Mouse (Mus musculus): ENCODE results near the gene Dennd1a.

- TF ChIP-seq POLR2A (IDR thresholded peaks at IDR 0.05; ENCODE audit: low read depth, low read length) (no peak), CTCF (IDR thresholded peaks at IDR 0.05; ENCODE audit: extremely low read depth, insufficient read depth, insufficient read length, insufficient replicate concordance) (no peak)
Measured at GRCm38 (mm10) chr2:38074495-38074894, 212.7 kb downstream of the Dennd1a start.

All from spleen, adult 2 months (tissue).